Mouse (Mus musculus): ENCODE results near the gene Nrip1. TPM values are rescaled to one million over a fixed set of nuclear protein-coding genes. Genes with fewer than 3 reads are reported as not detected.

Gene Nrip1
- total and polyA plus RNA-seq, 2 experiments from 2014 or later: 34.8 to 40.9 TPM

- no peak for DNase-seq
- H3K4me1 ChIP-seq (ENCODE audit: insufficient read depth): no peaks in the 10 kb centered on the region
- no peak overlapping the region for H3K4me2 ChIP-seq (ENCODE audit: low read depth)
- whole genome bisulfite sequencing: 77% methylated on average over 8 of the region's 8 CpGs
- no peak overlapping the region for H3K27ac ChIP-seq (ENCODE audit: low read depth, low read length)
- no peaks in the 10 kb centered on the region for H3K9me3 ChIP-seq (ENCODE audit: low read length)
- ATAC-seq: no peak
- H3K9ac ChIP-seq: no peak overlapping the region
- H3K27me3 ChIP-seq (ENCODE audit: insufficient read depth, low read length): no peaks in the 10 kb centered on the region
- no peaks in the 10 kb centered on the region for H3K36me3 ChIP-seq (ENCODE audit: insufficient read depth)
- TF ChIP-seq CTCF (IDR thresholded peaks at IDR 0.05; ENCODE audit: low read depth): no peak
- H3K4me3 ChIP-seq (ENCODE audit: low read depth, low read length): no peak overlapping the region
Measured at GRCm38 (mm10) chr16:76239353-76239752, 134.3 kb downstream of the Nrip1 start.

GRCm38 (mm10) chr16:76238784-76239183, 134.8 kb downstream of the Nrip1 start:
- H3K4me2 ChIP-seq (ENCODE audit: low read depth): no peak overlapping the region
- no peak for TF ChIP-seq CTCF (IDR thresholded peaks at IDR 0.05; ENCODE audit: low read depth)
- ATAC-seq (no peak), DNase-seq (no peak)
- no peak overlapping the region for H3K9ac ChIP-seq
- H3K27me3 ChIP-seq (ENCODE audit: insufficient read depth, low read length): no peaks in the 10 kb centered on the region
- H3K4me3 ChIP-seq (ENCODE audit: low read depth, low read length): no peak overlapping the region
- WGBS: 95% methylated on average over 4 of the region's 4 CpGs
- H3K9me3 ChIP-seq (ENCODE audit: low read length): no peaks in the 10 kb centered on the region
- H3K36me3 ChIP-seq (ENCODE audit: insufficient read depth): no peaks in the 10 kb centered on the region
- no peaks in the 10 kb centered on the region for H3K4me1 ChIP-seq (ENCODE audit: insufficient read depth)
- no peak overlapping the region for H3K27ac ChIP-seq (ENCODE audit: low read depth, low read length)
